Mouse (Mus musculus) embryonic fibroblast, embryonic 13.5 days (primary cell): ENCODE measurements around the gene Wdr25. TPM values are rescaled to one million over a fixed set of nuclear protein-coding genes. Genes with fewer than 3 reads are reported as not detected.
A peak's percentile ranks its signal among the peaks of the same experiment; 100 is the strongest.

ENCODE experiments used
- H3K27ac ChIP-seq: 2 replicates; pipeline ENCODE4 v1.5.1; 2012; ENCODE audit warnings: low read length, control low read depth, inconsistent platforms; ENCODE audit not compliant: insufficient read depth
- H3K4me1 ChIP-seq: 2 replicates; pipeline ENCODE4 v1.6.1; 2011; ENCODE audit warnings: low read length; ENCODE audit not compliant: control insufficient read depth, insufficient read depth
- H3K4me3 ChIP-seq: 2 replicates; pipeline ENCODE4 v1.5.1; 2011; ENCODE audit warnings: mild to moderate bottlenecking, control low read depth, low read length; ENCODE audit not compliant: insufficient read depth
- CTCF ChIP-seq: IDR thresholded peaks from 2 replicates; pipeline ENCODE4 v1.5.1; 2011; ENCODE audit warnings: mild to moderate bottlenecking, control low read depth, low read length, moderate library complexity, borderline replicate concordance; ENCODE audit not compliant: insufficient read depth
- POLR2A ChIP-seq: IDR thresholded peaks from 2 replicates; pipeline ENCODE4 v1.6.1; 2011; ENCODE audit warnings: low read depth, mild to moderate bottlenecking, control low read depth, low read length, moderate library complexity
- polyA plus RNA-seq: library from polyadenylated mRNA; stranded (reverse); fragments of >200 nt; gene quantifications from 2 replicates; pipeline ENCODE4 v1.2.4, GENCODE M21; 2011; ENCODE audit warnings: low read depth; ENCODE audit not compliant: missing spikeins, insufficient read length

Wdr25 gene
- polyA plus RNA-seq, 1 experiment = 4.8 TPM

GRCm38 (mm10) chr12:109038179-109038819 is 144.9 kb downstream of the Wdr25 start:
- no peaks in the 10 kb centered on the region for H3K4me1 ChIP-seq
- TF ChIP-seq CTCF (no peak), POLR2A (no peak)

GRCm38 (mm10) chr12:109039311-109039710 is 145.9 kb downstream of the Wdr25 start:
- no peak overlapping the region for H3K4me3 ChIP-seq
- no peak overlapping the region for H3K27ac ChIP-seq
- no peaks in the 10 kb centered on the region for H3K4me1 ChIP-seq
- TF ChIP-seq POLR2A = no peak
- no peak for TF ChIP-seq CTCF

More at GRCm38 (mm10) chr12:109038179-109038819, 144.9 kb downstream of the Wdr25 start:
- no peak overlapping the region for H3K4me3 ChIP-seq
- no peak overlapping the region for H3K27ac ChIP-seq

GRCm38 (mm10) chr12:109044497-109044896 is 151.1 kb downstream of the Wdr25 start:
- no peak overlapping the region for H3K4me3 ChIP-seq
- TF ChIP-seq CTCF (peak; percentile 54; the same call in 1 of the 2 replicates), POLR2A (no peak)
- no peak overlapping the region for H3K27ac ChIP-seq
- no peaks in the 10 kb centered on the region for H3K4me1 ChIP-seq

- TF ChIP-seq POLR2A = no peak
- TF ChIP-seq CTCF = no peak
- Histone ChIP-seq H3K4me3 (no peak overlapping the region), H3K4me1 (no peaks in the 10 kb centered on the region), H3K27ac (no peak overlapping the region)
Observed at GRCm38 (mm10) chr12:109045581-109045980, 152.2 kb downstream of the Wdr25 start.

GRCm38 (mm10) chr12:109049949-109050348 is 156.5 kb downstream of the Wdr25 start:
- Histone ChIP-seq H3K4me1 (no peaks in the 10 kb centered on the region), H3K4me3 (no peak overlapping the region), H3K27ac (no peak overlapping the region)
- TF ChIP-seq POLR2A = no peak
- TF ChIP-seq CTCF = no peak

- no peaks in the 10 kb centered on the region for H3K4me1 ChIP-seq
- H3K27ac ChIP-seq = no peak overlapping the region
- peak overlapping the region; percentile 17 for H3K4me3 ChIP-seq
- TF ChIP-seq CTCF = no peak
- no peak for TF ChIP-seq POLR2A
Observed at GRCm38 (mm10) chr12:109053020-109053806, 159.8 kb downstream of the Wdr25 start.

- H3K4me3 ChIP-seq = no peak overlapping the region
- H3K27ac ChIP-seq = no peak overlapping the region
- TF ChIP-seq POLR2A (no peak), CTCF (no peak)
- H3K4me1 ChIP-seq = no peaks in the 10 kb centered on the region
Observed at GRCm38 (mm10) chr12:109057736-109058135, 164.3 kb downstream of the Wdr25 start.

GRCm38 (mm10) chr12:109058660-109059059 is 165.2 kb downstream of the Wdr25 start:
- Histone ChIP-seq H3K4me3 (no peak overlapping the region), H3K4me1 (no peaks in the 10 kb centered on the region), H3K27ac (no peak overlapping the region)
- TF ChIP-seq POLR2A = no peak
- no peak for TF ChIP-seq CTCF

GRCm38 (mm10) chr12:109067561-109068135 is 174.2 kb downstream of the Wdr25 start:
- Histone ChIP-seq H3K4me1 (no peaks in the 10 kb centered on the region), H3K4me3 (peak overlapping the region; percentile 53), H3K27ac (no peak overlapping the region)
- TF ChIP-seq POLR2A = peak; percentile 56
- TF ChIP-seq CTCF = no peak

- H3K27ac ChIP-seq = no peak within 1 kb of the TSS
- TF ChIP-seq POLR2A = no peak
- TF ChIP-seq CTCF = no peak
- no peaks in the 10 kb centered on the region for H3K4me1 ChIP-seq
- H3K4me3 ChIP-seq = peak within 1 kb of the TSS; percentile 53
Observed at GRCm38 (mm10) chr12:109068167-109068653, 174.8 kb downstream of the Wdr25 start, which contains the start of gene Begain. Begain (minus strand) TSS chr12:109068217.

- H3K27ac ChIP-seq = no peak overlapping the region
- TF ChIP-seq POLR2A = no peak
- TF ChIP-seq CTCF = no peak
- no peaks in the 10 kb centered on the region for H3K4me1 ChIP-seq
- H3K4me3 ChIP-seq = no peak overlapping the region
Observed at GRCm38 (mm10) chr12:109068738-109069137, 175.3 kb downstream of the Wdr25 start.
